Comparison of ENCODE assay signal across 18 mouse cellular contexts in genomic region chr6:55314628-55315027, GRCm38 (mm10). TPM values are rescaled to one million over a fixed set of nuclear protein-coding genes. Genes with fewer than 3 reads are reported as not detected.
A peak's percentile ranks its signal among the peaks of the same experiment; 100 is the strongest.
DNase-seq lines count a peak whose midpoint lies in the region; ATAC-seq lines count a peak whose summit lies in the region.
"Had no signal": no experiment of that assay in that cellular context is flagged by ENCODE, and none has a peak within 500 bp of the region (broad histone marks: within the 10 kb centered on the region; RNA-seq: fewer than 3 reads in every experiment).

No protein-coding gene starts in this region.

- 84% methylated on average over 8 of the region's 8 CpGs for WGBS in liver, embryonic 13.5 days (ENCODE audit: insufficient replicate concordance)
- 86% methylated on average over 8 of the region's 8 CpGs for WGBS in hindbrain, embryonic 16.5 days

- no peak overlapping the region for H3K4me2 ChIP-seq in liver, embryonic 13.5 days
- no peak overlapping the region for H3K4me2 ChIP-seq in hindbrain, embryonic 16.5 days (ENCODE audit: low read length)
- H3K4me2 ChIP-seq: forebrain, embryonic 12.5 days; heart, embryonic 15.5 days; hindbrain, embryonic 13.5 days; lung, embryonic 14.5 days; stomach, embryonic 15.5 days had no signal

- no peaks in the 10 kb centered on the region for H3K9me3 ChIP-seq in liver, embryonic 13.5 days (replicated peaks)
- no peaks in the 10 kb centered on the region for H3K9me3 ChIP-seq in hindbrain, embryonic 16.5 days (ENCODE audit: control insufficient read depth, low read length)
- H3K9me3 ChIP-seq: forebrain, embryonic 12.5 days; heart, embryonic 15.5 days; hindbrain, embryonic 13.5 days; megakaryocyte, embryonic 14.5 days; stomach, embryonic 15.5 days had no signal

- no peaks in the 10 kb centered on the region for H3K36me3 ChIP-seq in liver, embryonic 13.5 days
- H3K36me3 ChIP-seq in hindbrain, embryonic 16.5 days (ENCODE audit: control insufficient read depth, insufficient read depth, low read length): no peaks in the 10 kb centered on the region
- H3K36me3 ChIP-seq: heart, embryonic 15.5 days; stomach, embryonic 15.5 days had no signal

- H3K4me1 ChIP-seq in liver, embryonic 13.5 days (replicated peaks): peaks cover 41% of the 10 kb centered on the region
- H3K4me1 ChIP-seq in hindbrain, embryonic 16.5 days (ENCODE audit: control insufficient read depth, insufficient read depth, low read depth, low read length): no peaks in the 10 kb centered on the region
- H3K4me1 ChIP-seq: forebrain, embryonic 12.5 days had no signal

- no peak overlapping the region for H3K4me3 ChIP-seq in liver, embryonic 13.5 days (replicated peaks)
- no peak overlapping the region for H3K4me3 ChIP-seq in hindbrain, embryonic 16.5 days (ENCODE audit: low read length)
- H3K4me3 ChIP-seq: forebrain, embryonic 12.5 days; heart, embryonic 15.5 days; hindbrain, embryonic 13.5 days; megakaryocyte, embryonic 14.5 days; stomach, embryonic 15.5 days had no signal

- no peaks in the 10 kb centered on the region for H3K27me3 ChIP-seq in liver, embryonic 13.5 days
- H3K27me3 ChIP-seq in hindbrain, embryonic 16.5 days (replicated peaks; ENCODE audit: control insufficient read depth, insufficient read depth, low read length): no peaks in the 10 kb centered on the region
- H3K27me3 ChIP-seq: forebrain, embryonic 12.5 days; heart, embryonic 15.5 days; hindbrain, embryonic 13.5 days; stomach, embryonic 15.5 days had no signal

- ATAC-seq in liver, embryonic 13.5 days (ENCODE audit: low read depth): no peak
- ATAC-seq in hindbrain, embryonic 16.5 days: no peak

- no peak overlapping the region for H3K9ac ChIP-seq in liver, embryonic 13.5 days
- no peak overlapping the region for H3K9ac ChIP-seq in hindbrain, embryonic 16.5 days (ENCODE audit: low read depth, low read length)
- H3K9ac ChIP-seq: forebrain, embryonic 12.5 days; heart, embryonic 15.5 days; hindbrain, embryonic 13.5 days; lung, embryonic 14.5 days; stomach, embryonic 15.5 days had no signal

- peak; percentile 7 for DNase-seq in layer of hippocampus, adult 9-11 months
- DNase-seq in layer of hippocampus, postnatal 14 days (ENCODE audit: low spot score in 2 of 2): no peak
- peak; percentile 19 for DNase-seq in Muller cell, postnatal 12 days (ENCODE audit: inconsistent ontology term)
- peak; percentile 30 to 77 for DNase-seq in frontal cortex, adult 2 months (ENCODE audit: extremely low spot score in 1 of 2, low spot score in 1 of 2)
- DNase-seq in liver, embryonic 13.5 days: no peak
- no peak for DNase-seq in kidney, postnatal 14 days
- no peak for DNase-seq in spleen, adult 18-20 months
- DNase-seq: adrenal gland, adult 2 months; cerebellum, postnatal 14 days; gastrocnemius, postnatal 25 days; kidney, adult 9 months; lung, embryonic 14.5 days had no signal

- peak overlapping the region; percentile 70 for H3K27ac ChIP-seq in liver, embryonic 13.5 days
- no peak overlapping the region for H3K27ac ChIP-seq in hindbrain, embryonic 16.5 days (ENCODE audit: low read depth, low read length)
- H3K27ac ChIP-seq: forebrain, embryonic 12.5 days; heart, embryonic 15.5 days; hindbrain, embryonic 13.5 days; stomach, embryonic 15.5 days had no signal

RNA-seq across cellular contexts. Expression of gene Aqp1, which starts 21.6 kb away (rescaled TPM):
- 10 to 100 TPM in 1 of 2 experiments, 1 to 10 TPM in 1; 1.5 to 16.2 TPM for total RNA-seq in layer of hippocampus, postnatal 14 days (2021)
- polyA plus RNA-seq in frontal cortex, adult 2 months (2012; rRNA removed): 15.1 and 19.6 TPM in 2 replicates
- polyA plus RNA-seq in liver, embryonic 13.5 days (2015; fragmentation: Nextera tagmentation; extraction: Ambion mirVana): 41.7 and 45.2 TPM in 2 replicates
- 27.6 and 30.9 TPM in 2 replicates for polyA plus RNA-seq in hindbrain, embryonic 16.5 days (2015; fragmentation: Nextera tagmentation; extraction: Ambion mirVana)

Comparison
In these comparisons a context has a peak if more than half of its experiments do, and no peak if none do; other contexts are left out.
1. DNase-seq: peak in layer of hippocampus, adult 9-11 months (single experiment), Muller cell, postnatal 12 days (single experiment) and frontal cortex, adult 2 months (2 of 2); none in layer of hippocampus, postnatal 14 days (0 of 2), liver, embryonic 13.5 days (single experiment), kidney, postnatal 14 days (single experiment) and spleen, adult 18-20 months (0 of 2).